In the genomic region with DNA sequence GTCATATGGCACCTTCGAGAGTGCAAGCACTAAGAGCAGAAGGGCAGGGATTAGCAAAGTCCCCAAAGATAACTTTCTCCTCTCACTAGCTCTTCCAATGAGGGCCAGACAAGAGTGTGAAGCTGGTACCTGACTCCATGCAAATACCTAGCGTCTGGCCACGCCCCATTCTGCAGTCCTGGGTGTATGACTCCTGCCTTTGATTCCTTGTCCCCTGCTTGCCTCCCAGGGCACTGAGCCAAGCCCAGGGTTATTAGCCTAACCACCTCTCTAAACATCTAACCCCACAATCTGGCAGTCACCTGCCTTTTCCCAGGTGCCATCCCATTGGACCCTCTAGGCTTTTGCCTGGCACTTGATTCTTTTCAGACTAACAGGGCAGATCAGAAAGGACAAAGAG, we compare ENCODE assay signal across 14 mouse cellular contexts.
DNase-seq lines count a peak whose midpoint lies in the region; ATAC-seq and TF ChIP-seq lines count a peak whose summit lies in the region.
"Had no signal": no experiment of that assay in that cellular context is flagged by ENCODE, and none has a peak within 500 bp of the region (broad histone marks: within the 10 kb centered on the region; RNA-seq: fewer than 3 reads in every experiment).

No protein-coding gene starts in this region.

- no peak for DNase-seq in limb, embryonic 10.5 days (ENCODE audit: low spot score)
- peak; percentile 54 for DNase-seq in kidney, adult 2 months
- peak; percentile 24 for DNase-seq in large intestine, adult 2 months (ENCODE audit: low read depth, low spot score)
- DNase-seq in adrenal gland, postnatal 14 days: no peak
- DNase-seq: cerebellum, adult 18-20 months; right cerebral cortex, postnatal 25 days; thymus, adult 2 months had no signal

- no peaks in the 10 kb centered on the region for H3K9me3 ChIP-seq in limb, embryonic 13.5 days
- no peaks in the 10 kb centered on the region for H3K9me3 ChIP-seq in limb, embryonic 10.5 days (replicated peaks)
- no peaks in the 10 kb centered on the region for H3K9me3 ChIP-seq in intestine, embryonic 15.5 days
- H3K9me3 ChIP-seq: forebrain, embryonic 10.5 days; heart, embryonic 13.5 days; limb, embryonic 12.5 days; midbrain, embryonic 10.5 days had no signal

- TF ChIP-seq POLR2A in kidney, adult 2 months (IDR thresholded peaks at IDR 0.05; ENCODE audit: low read depth, low read length): no peak

- no peaks in the 10 kb centered on the region for H3K36me3 ChIP-seq in limb, embryonic 13.5 days
- no peaks in the 10 kb centered on the region for H3K36me3 ChIP-seq in limb, embryonic 10.5 days
- H3K36me3 ChIP-seq in intestine, embryonic 15.5 days: no peaks in the 10 kb centered on the region
- H3K36me3 ChIP-seq in kidney, adult 2 months (ENCODE audit: control insufficient read depth, insufficient read depth, low read length): no peaks in the 10 kb centered on the region; the same call in 1 of the 2 replicates
- H3K36me3 ChIP-seq: forebrain, embryonic 10.5 days; heart, embryonic 13.5 days; limb, embryonic 12.5 days; midbrain, embryonic 10.5 days had no signal

- H3K27me3 ChIP-seq in limb, embryonic 13.5 days: no peaks in the 10 kb centered on the region
- H3K27me3 ChIP-seq in limb, embryonic 10.5 days (ENCODE audit: low read depth, poor library complexity, severe bottlenecking): no peaks in the 10 kb centered on the region
- H3K27me3 ChIP-seq in intestine, embryonic 15.5 days (replicated peaks): no peaks in the 10 kb centered on the region
- H3K27me3 ChIP-seq in kidney, adult 2 months (replicated peaks; ENCODE audit: control insufficient read depth, insufficient read depth, low read length): no peaks in the 10 kb centered on the region
- H3K27me3 ChIP-seq: heart, embryonic 13.5 days; limb, embryonic 12.5 days had no signal

- no peak overlapping the region for H3K4me3 ChIP-seq in limb, embryonic 13.5 days
- H3K4me3 ChIP-seq in limb, embryonic 10.5 days: no peak overlapping the region
- no peak overlapping the region for H3K4me3 ChIP-seq in intestine, embryonic 15.5 days (replicated peaks)
- no peak overlapping the region for H3K4me3 ChIP-seq in kidney, adult 2 months (ENCODE audit: insufficient read depth, low read depth, low read length)
- H3K4me3 ChIP-seq: forebrain, embryonic 10.5 days; heart, embryonic 13.5 days; limb, embryonic 12.5 days; midbrain, embryonic 10.5 days had no signal

- 11% methylated on average over 3 of the region's 3 CpGs for WGBS in limb, embryonic 13.5 days
- WGBS in limb, embryonic 10.5 days: 19% methylated on average over 3 of the region's 3 CpGs
- WGBS in intestine, embryonic 15.5 days: 30% methylated on average over 3 of the region's 3 CpGs
- WGBS in kidney, adult 2 months: 56% methylated on average over 3 of the region's 3 CpGs
- WGBS in large intestine, adult 2 months: 14% methylated on average over 3 of the region's 3 CpGs

- H3K9ac ChIP-seq in limb, embryonic 13.5 days: no peak overlapping the region
- H3K9ac ChIP-seq in intestine, embryonic 15.5 days: no peak overlapping the region
- H3K9ac ChIP-seq: heart, embryonic 13.5 days; limb, embryonic 12.5 days had no signal

- ATAC-seq in limb, embryonic 13.5 days (ENCODE audit: low FRiP score, low read depth): 0 out of 2 replicates have a peak, but pooled peaks have one; percentile 8
- ATAC-seq in intestine, embryonic 15.5 days: peak; percentile 85
- no peak for ATAC-seq in megakaryocyte progenitor cell, adult 5-6 weeks (replicated peaks; ENCODE audit: poor library complexity)

- H3K4me1 ChIP-seq in limb, embryonic 13.5 days: peaks cover 6% of the 10 kb centered on the region
- H3K4me1 ChIP-seq in limb, embryonic 10.5 days: no peaks in the 10 kb centered on the region
- no peaks in the 10 kb centered on the region for H3K4me1 ChIP-seq in intestine, embryonic 15.5 days (replicated peaks)
- H3K4me1 ChIP-seq in kidney, adult 2 months (ENCODE audit: control insufficient read depth, insufficient read depth, low read length): no peaks in the 10 kb centered on the region

- H3K27ac ChIP-seq in limb, embryonic 13.5 days: no peak overlapping the region
- H3K27ac ChIP-seq in limb, embryonic 10.5 days: no peak overlapping the region
- no peak overlapping the region for H3K27ac ChIP-seq in intestine, embryonic 15.5 days
- H3K27ac ChIP-seq in kidney, adult 2 months (ENCODE audit: insufficient read depth, low read depth, low read length): no peak overlapping the region
- H3K27ac ChIP-seq: heart, embryonic 13.5 days; limb, embryonic 12.5 days; midbrain, embryonic 10.5 days had no signal

- TF ChIP-seq CTCF in kidney, adult 2 months (conservative IDR thresholded peaks at IDR 0.05; ENCODE audit: insufficient read depth, insufficient read length, low read depth, low read length): no peak

- no peak overlapping the region for H3K4me2 ChIP-seq in limb, embryonic 13.5 days (replicated peaks)
- H3K4me2 ChIP-seq in intestine, embryonic 15.5 days (replicated peaks): no peak overlapping the region
- H3K4me2 ChIP-seq: heart, embryonic 13.5 days; limb, embryonic 12.5 days had no signal

Comparison
In these comparisons a context has a peak if more than half of its experiments do, and no peak if none do; other contexts are left out.
1. DNase-seq: peak in kidney, adult 2 months (single experiment) and large intestine, adult 2 months (single experiment); none in limb, embryonic 10.5 days (single experiment) and adrenal gland, postnatal 14 days (single experiment).